Mouse (Mus musculus) layer of hippocampus, adult 2 months (tissue): ENCODE results near the gene 4930404H24Rik. TPM values are rescaled to one million over a fixed set of nuclear protein-coding genes. Genes with fewer than 3 reads are reported as not detected.

ENCODE experiments used
- DNase-seq, 2 experiments: peaks; one replicate each; pipeline ENCODE4 v3.0.0; 2022; ENCODE audit warnings: low spot score in 2 of 2
- H3K27ac ChIP-seq: fragments of 200-600 bp; 2 replicates; pipeline ENCODE4 v1.8.1; 2022
- H3K4me3 ChIP-seq: fragments of 200-600 bp; 2 replicates; pipeline ENCODE4 v1.8.1; 2022; ENCODE audit warnings: mild to moderate bottlenecking
- CTCF ChIP-seq: fragments of 200-600 bp; conservative IDR thresholded peaks from 2 replicates; pipeline ENCODE4 v1.8.1; 2022; ENCODE audit warnings: antibody characterized with exemption, mild to moderate bottlenecking, moderate library complexity
- total RNA-seq, 2 experiments: library from RNA; stranded (reverse); gene quantifications; 2 replicates each; pipeline ENCODE4 v1.2.3; 2021

Gene 4930404H24Rik
- total RNA-seq, 2 experiments from 2014 or later: not detected

DNA sequence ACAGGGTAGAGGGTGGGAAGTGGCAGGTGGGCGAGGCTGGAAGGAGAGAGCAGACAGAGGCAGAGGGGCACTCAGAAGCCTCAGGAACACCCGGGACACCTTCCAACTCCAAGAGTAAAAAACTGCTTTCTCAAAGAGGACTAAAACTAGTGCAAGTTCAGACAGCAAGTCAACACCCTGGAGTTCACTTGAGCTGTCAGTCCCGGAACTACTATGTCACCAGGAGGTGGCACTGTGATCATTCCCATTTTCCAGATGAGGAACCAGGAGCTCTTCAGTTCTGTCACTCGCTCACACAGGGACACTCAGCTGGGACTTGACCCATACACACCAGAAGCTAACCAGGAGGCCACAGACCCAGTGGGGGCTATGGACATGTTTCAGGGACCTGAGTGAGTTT, 6.6 kb downstream of the 4930404H24Rik start:
- no peak overlapping the region for H3K27ac ChIP-seq
- TF ChIP-seq CTCF: peak; percentile 74
- DNase-seq: peak in 1 of 2 experiments; percentile 55
- H3K4me3 ChIP-seq: no peak overlapping the region

DNA sequence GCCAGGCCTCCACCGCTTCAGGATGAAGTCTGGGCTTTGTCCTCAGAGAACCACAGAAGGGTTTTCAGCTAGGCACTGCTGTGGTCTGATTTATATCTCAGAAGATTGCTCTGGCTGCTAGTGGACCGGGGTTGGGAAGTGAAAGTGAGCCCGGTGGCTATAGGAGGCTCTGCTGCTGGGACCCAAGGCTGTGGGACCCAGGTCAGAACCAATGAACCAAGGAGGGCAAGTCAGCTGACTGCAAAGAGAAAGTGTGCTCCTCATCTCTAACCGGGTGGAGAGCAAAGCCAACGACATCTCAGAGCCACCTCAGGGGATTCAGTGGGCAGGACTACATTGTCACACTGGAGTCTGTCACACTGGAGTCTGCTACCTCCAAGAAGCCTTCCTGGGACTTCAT, 13.8 kb downstream of the 4930404H24Rik start:
- H3K4me3 ChIP-seq: no peak overlapping the region
- no peak overlapping the region for H3K27ac ChIP-seq
- no peak for TF ChIP-seq CTCF
- no peak for DNase-seq

DNA sequence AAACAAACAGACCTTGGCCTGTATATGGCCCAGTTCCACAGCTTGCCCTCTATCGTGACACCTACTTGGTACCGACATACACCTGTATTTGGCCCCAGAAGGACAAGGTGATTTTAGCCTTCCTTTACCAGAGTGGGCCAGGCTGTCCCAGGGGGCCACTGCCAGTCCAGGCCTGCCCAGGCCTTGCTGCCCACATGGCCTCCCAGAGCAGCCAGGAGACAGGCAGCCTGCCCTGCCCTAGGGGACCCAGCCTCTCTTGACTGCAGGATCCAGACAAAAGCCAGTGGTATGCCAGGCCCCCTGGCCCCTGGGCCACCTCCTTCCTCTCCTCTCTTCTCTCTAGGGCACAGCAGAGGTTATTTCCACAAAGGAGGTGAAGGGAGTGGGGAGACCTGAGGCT, 15.4 kb downstream of the 4930404H24Rik start:
- Histone ChIP-seq H3K27ac (no peak overlapping the region), H3K4me3 (no peak overlapping the region)
- no peak for DNase-seq
- no peak for TF ChIP-seq CTCF

DNA sequence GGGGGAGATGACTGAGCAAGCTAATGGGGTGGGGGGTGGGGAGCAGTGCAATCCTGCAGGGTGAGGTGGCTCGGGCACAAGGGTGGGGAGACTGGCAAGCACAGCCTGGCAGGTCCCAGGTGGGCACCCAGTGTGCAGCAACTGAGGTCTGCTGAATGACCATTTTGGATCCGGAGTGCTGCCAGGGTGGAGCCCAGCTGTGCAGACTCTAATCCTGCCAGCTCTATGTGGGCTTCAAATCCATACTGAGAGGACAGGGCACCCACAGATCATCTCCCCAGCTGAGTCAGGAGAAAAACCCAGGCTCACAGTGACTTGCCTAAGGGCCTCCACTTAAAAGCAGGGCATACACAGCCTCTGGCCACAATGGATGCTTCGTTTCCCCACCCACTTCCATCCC, 15.8 kb downstream of the 4930404H24Rik start:
- TF ChIP-seq CTCF: no peak
- Histone ChIP-seq H3K4me3 (no peak overlapping the region), H3K27ac (peak overlapping the region; percentile 81; the same call in 1 of the 2 replicates)
- no peak for DNase-seq

DNA sequence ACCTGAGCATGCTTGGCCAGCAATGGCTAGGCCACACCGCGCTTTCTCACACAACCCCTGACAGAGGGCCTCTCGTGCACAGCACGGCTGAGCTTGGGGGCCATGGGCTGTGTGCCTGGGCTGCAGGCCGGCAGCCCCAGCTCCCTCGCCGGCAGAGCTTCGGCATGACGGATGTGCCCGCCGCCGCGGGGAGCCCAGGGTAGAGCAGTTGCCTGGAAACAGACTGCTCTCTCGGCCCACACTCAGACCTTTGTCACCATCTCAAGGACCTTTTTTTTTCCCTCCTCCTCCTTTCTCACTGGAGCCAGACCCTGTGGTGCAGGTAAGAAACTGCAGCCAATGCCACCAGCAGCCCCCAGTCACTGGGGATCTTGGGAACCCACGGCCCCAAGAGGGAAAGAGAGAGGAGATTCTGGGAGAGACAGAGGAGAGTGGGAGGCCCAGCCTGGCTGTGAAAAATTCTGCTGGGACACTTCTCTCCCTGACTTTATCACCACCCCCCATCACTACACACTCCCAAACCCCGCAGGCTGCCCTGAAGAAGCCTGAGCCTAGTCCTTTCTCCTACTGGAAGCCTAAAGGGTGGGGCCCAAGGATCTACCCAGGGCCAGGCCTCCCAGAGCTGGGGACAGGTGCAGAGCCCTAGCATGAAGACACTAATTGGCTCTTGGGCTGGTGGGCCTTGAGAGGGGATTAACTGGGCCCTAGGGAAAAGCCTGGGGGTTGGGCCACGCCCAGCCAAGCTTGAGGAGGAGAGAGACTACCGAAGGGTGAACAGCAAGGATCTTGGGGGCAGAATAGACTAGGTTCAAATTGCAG, 16.8 kb downstream of the 4930404H24Rik start:
- no peak for DNase-seq
- peak overlapping the region; percentile 26; the same call in 1 of the 2 replicates for H3K4me3 ChIP-seq
- TF ChIP-seq CTCF: no peak
- H3K27ac ChIP-seq: peak overlapping the region; percentile 81

DNA sequence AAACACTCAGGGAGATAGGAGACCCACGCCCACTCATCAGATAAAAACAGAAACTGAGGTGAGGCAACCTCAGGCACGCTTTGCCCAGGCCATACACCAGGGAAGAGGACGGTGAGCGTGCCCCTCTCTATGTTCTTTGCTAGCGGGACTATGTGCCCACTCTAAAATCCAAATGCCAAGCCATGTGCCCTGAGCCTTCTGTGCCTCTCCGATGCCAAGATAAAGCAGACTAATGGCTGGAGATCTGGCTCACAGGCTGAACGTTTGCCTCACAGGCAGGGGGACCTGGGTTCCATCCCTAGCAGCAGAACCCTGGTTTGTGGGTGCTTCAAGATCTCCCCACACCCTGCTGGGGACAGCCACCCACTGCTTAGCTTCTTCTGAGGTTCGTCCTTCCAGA, 17.5 kb downstream of the 4930404H24Rik start:
- H3K27ac ChIP-seq: peak overlapping the region; percentile 81
- TF ChIP-seq CTCF: no peak
- DNase-seq: peak in 1 of 2 experiments; percentile 40
- no peak overlapping the region; the same call in 1 of the 2 replicates for H3K4me3 ChIP-seq

DNA sequence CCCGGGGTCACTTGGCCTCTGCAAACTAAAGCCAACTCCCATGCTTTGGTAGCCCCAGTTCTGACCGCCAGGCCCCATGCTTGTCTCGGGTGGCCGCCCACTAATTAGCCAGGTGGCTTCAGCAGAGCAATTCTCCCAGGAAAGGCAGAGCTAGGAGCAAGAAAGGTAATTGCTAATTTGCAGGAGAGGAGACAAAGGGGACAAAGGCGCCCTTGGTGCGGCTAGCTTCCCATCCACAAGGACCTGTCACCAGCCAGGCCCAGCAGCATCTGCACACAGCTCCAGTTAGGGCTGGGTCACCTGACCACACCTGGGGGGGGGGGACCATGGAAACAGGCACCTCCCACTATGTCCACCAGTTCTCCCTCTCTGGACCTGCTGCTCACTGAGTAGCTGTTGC, 19.0 kb downstream of the 4930404H24Rik start:
- no peak for DNase-seq
- no peak for TF ChIP-seq CTCF
- Histone ChIP-seq H3K27ac (peak overlapping the region; percentile 51), H3K4me3 (no peak overlapping the region)

DNA sequence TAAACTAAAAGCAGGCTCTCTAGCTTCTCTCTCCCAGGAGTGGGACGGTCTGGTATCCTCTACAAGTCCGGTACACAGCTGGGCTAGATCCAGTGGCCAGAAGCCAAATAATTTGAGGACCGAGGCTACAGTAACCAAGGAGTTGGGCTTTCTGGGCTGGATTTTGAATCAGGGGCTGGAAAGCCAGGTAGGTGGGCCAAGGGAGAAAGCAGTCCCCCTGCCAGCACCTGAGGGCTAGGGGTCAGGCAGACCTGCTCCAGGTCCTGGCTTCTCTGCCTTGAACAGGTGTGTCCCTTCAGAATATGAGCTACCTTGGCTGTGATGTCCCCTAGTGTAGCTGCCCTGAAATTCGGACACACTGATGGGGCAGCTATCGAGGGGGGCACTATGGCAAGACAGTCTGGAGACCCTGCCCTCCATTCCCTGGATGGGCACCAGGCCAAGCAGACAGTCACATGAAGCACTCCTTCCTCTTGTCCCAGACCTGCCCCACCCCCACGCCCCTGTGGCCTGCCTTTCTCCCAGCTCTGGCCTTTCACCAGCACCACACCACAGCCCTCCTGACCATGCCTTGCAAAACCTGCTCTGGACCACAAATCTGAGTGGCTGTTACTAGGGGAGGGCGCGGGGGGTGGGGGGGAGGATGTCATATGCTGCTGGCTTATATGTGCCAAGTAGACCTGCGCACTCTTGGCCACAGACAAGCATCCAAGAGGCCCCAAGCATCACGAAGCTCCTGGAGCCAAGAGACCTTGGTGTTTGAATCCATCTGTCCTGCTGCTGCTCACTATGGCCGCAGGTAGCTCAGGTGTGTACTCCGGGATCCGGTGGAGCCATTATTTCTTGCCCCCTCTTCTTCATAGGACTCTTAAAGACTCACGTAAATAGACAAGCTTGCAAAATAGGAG, 20.1 kb downstream of the 4930404H24Rik start:
- no peak overlapping the region for H3K4me3 ChIP-seq
- no peak for DNase-seq
- H3K27ac ChIP-seq: peak overlapping the region; percentile 51; the same call in 1 of the 2 replicates
- no peak for TF ChIP-seq CTCF

DNA sequence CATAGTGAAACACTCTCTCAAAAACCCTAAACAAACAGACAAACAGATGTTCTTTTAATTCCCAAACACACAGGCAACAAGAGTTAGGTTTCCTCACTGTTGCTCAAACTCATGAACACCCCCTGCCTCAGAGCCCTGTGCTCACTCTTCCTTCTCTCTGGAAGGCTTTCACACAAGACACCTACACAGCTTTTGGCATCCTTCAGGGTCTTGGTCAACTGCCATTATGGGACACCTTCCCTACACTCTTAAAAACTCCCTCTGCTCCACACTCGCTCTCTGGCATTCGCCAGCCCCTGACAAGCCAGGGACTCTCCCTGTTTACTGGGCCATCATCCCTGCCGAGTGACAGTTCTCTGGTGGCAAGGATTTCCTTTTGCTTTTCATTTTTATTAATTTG, 21.4 kb downstream of the 4930404H24Rik start:
- Histone ChIP-seq H3K27ac (no peak overlapping the region), H3K4me3 (no peak overlapping the region)
- no peak for TF ChIP-seq CTCF
- DNase-seq: no peak

DNA sequence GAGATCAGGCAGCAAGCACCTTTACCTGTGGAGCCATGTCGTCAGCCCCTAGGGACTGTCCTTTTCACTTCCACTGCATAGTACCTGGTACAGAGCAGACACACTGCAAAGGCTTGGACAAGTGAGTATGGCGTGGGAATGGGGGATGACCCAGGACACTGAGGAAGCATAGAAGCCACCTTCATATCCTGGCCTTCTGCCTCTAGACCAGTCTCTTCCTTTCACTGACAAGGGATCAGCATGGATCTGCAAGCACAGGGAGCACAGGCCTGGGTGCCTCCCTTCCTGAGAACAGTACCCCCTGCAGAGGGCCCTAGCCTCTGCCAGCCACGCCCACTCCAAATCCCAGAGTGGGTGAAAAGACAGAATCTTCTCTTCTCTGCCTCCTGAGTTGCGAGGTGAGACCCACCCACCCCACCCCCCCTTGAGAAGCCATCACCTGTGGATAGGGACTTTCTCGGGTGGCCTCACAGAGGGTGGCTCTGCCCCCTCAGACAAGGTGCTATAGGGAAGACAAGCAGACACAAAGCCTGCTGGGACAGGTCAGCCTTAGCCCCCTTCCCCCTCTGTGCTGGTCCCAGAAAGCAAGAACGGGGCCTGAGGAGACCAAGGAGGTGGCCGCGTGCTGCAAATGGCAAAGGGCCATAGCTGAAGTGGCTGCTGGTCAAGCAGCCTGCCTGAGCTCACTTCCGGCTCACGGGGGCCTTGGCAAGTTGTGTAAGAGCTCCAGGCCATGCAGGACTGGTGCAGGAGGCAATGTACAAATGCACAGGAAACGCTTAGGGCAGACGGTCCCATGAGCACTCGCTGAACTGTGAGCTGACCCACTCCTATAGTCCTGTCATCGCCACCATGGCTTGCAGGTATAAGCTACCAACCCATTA, 22.1 kb downstream of the 4930404H24Rik start:
- DNase-seq: no peak
- Histone ChIP-seq H3K4me3 (no peak overlapping the region), H3K27ac (no peak overlapping the region)
- TF ChIP-seq CTCF: no peak

DNA sequence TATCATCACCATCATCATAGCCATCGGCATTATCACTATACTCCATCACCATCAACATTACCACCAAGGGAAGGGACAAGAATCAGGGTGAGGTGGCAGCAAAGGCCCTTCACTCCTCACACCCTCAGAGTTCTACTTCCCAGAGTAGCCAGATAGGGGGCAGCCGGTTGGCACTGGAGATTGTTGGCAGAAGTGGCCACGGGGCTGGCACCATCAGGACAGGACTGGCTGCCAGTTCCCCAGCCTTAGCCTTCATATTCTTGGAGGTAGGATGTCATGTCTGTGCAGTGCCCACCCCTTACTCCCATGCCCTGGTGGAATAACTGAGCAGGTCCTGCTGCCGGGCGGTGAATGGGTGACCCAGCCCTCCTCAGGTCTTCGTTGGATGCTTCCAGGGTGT, 23.0 kb downstream of the 4930404H24Rik start:
- Histone ChIP-seq H3K27ac (no peak overlapping the region), H3K4me3 (no peak overlapping the region)
- no peak for DNase-seq
- peak; percentile 26 for TF ChIP-seq CTCF

DNA sequence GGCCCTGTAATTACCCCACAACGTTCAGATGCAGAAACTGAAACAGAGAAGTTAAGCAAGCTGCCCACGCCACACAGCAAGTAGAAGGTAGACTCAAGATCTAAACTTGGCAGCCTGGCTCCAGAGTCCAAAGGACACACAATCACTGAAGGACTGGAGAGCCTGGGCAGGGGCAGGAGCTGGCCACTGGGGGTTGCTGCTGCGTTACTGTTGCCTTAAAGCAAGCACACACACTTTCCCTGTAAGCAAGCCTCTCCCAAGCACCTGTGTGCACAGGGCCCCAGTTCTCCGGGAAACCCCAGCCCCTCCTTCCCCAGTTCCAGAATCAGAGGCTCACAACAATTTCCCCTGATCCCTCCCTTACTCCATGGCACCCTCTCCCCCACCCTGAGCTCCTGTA, 24.4 kb downstream of the 4930404H24Rik start:
- peak; percentile 46 for TF ChIP-seq CTCF
- Histone ChIP-seq H3K4me3 (no peak overlapping the region), H3K27ac (peak overlapping the region; percentile 4; the same call in 1 of the 2 replicates)
- no peak for DNase-seq
